Mouse (Mus musculus) liver, postnatal 0 days (tissue): ENCODE measurements at regions not wholly inside any gene's neighbourhood (a gene's known extent, or its start where the extent isn't known, plus 50 kb on each side); places are given as distances from the start of the nearest gene placed in this dataset.

Source experiments
- CTCF ChIP-seq: sonication (generic); IDR thresholded peaks from 2 replicates; pipeline ENCODE4 v1.5.1; 2016; ENCODE audit warnings: antibody characterized with exemption, low read depth
- EP300 ChIP-seq: IDR thresholded peaks from 2 replicates; pipeline ENCODE4 v1.6.1; 2016; ENCODE audit warnings: antibody characterized with exemption, low read depth, mild to moderate bottlenecking

DNA sequence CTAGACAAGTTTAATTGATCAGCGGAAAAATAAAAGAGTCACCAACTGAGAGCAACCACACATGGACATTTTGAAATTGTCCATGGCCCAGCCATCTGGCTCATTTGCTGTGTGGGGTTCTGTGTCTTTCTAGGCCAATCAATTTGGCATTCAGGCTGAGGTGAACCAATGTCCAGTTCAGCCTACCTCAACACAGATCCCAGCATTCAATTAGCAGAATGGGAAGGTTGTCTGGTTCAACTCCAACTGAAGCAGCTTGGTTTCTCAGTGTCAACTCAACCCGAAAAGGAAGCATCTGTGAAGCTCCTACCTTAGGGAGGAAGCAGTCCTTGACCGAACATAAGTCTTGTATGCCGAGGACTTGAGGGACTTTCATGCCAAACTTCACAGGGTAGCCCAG is 1067.0 kb downstream of the Ttll7 start:
- TF ChIP-seq CTCF, result no peak
- TF ChIP-seq EP300, result no peak
